In genomic region chr4:106908950-106909751, GRCm38 (mm10) we compare ENCODE assay signal across 9 mouse cellular contexts. TPM values are rescaled to one million over a fixed set of nuclear protein-coding genes. Genes with fewer than 3 reads are reported as not detected.
A peak's percentile ranks its signal among the peaks of the same experiment; 100 is the strongest.
DNase-seq lines count a peak whose midpoint lies in the region; ATAC-seq and TF ChIP-seq lines count a peak whose summit lies in the region.
"Had no signal": no experiment of that assay in that cellular context is flagged by ENCODE, and none has a peak within 500 bp of the region (broad histone marks: within the 10 kb centered on the region; RNA-seq: fewer than 3 reads in every experiment).

No protein-coding gene starts in this region.

- peaks cover 38 to 42% of the 10 kb centered on the region in 2 experiments for H3K4me1 ChIP-seq in liver, embryonic 14.5 days (replicated peaks; ENCODE audit: control insufficient read depth in 2 of 2, insufficient read depth in 2 of 2, low read length in 1 of 2)
- peaks cover 40% of the 10 kb centered on the region for H3K4me1 ChIP-seq in neural tube, embryonic 12.5 days

- WGBS in liver, embryonic 14.5 days (ENCODE audit: insufficient replicate concordance) = 6% methylated on average over 10 of the region's 10 CpGs
- 8% methylated on average over 10 of the region's 10 CpGs for WGBS in neural tube, embryonic 12.5 days

- peak overlapping the region; percentile 76 for H3K4me2 ChIP-seq in liver, embryonic 14.5 days (ENCODE audit: low read depth)
- peak overlapping the region; percentile 97 for H3K4me2 ChIP-seq in neural tube, embryonic 12.5 days (replicated peaks)

- H3K9me3 ChIP-seq in liver, embryonic 14.5 days (ENCODE audit: control insufficient read depth, low read length) = no peaks in the 10 kb centered on the region
- no peaks in the 10 kb centered on the region for H3K9me3 ChIP-seq in neural tube, embryonic 12.5 days

- intact Hi-C loops in gastrocnemius, postnatal 14 days (cut with DNase I; ENCODE audit: low total_unique reads) = loop anchor here (2.0 kb wide), 1 partner anchor 66 kb away; no protein-coding TSS in a partner anchor

- H3K27ac ChIP-seq in liver, embryonic 14.5 days = peak overlapping the region; percentile 98
- peak overlapping the region; percentile 88 for H3K27ac ChIP-seq in neural tube, embryonic 12.5 days

- no peak for TF ChIP-seq CTCF in liver, embryonic 14.5 days (IDR thresholded peaks at IDR 0.05; ENCODE audit: low read depth)

- peak overlapping the region; percentile 4 to 100; a peak in 3 of 4 replicates for H3K4me3 ChIP-seq in liver, embryonic 14.5 days (ENCODE audit: insufficient read depth in 1 of 2, low read depth in 2 of 2, low read length in 2 of 2)
- H3K4me3 ChIP-seq in neural tube, embryonic 12.5 days = peak overlapping the region; percentile 8

- H3K36me3 ChIP-seq in liver, embryonic 14.5 days (replicated peaks; ENCODE audit: control insufficient read depth, insufficient read depth, low read depth) = peaks cover 13% of the 10 kb centered on the region
- H3K36me3 ChIP-seq in neural tube, embryonic 12.5 days = peaks cover 10% of the 10 kb centered on the region; the same call in 1 of the 2 replicates

- peak overlapping the region; percentile 92 for H3K9ac ChIP-seq in liver, embryonic 14.5 days (replicated peaks)
- H3K9ac ChIP-seq in neural tube, embryonic 12.5 days = peak overlapping the region; percentile 33; the same call in 1 of the 2 replicates

- no peaks in the 10 kb centered on the region for H3K27me3 ChIP-seq in liver, embryonic 14.5 days (ENCODE audit: control insufficient read depth, insufficient read depth, low read length)
- H3K27me3 ChIP-seq in neural tube, embryonic 12.5 days (replicated peaks) = no peaks in the 10 kb centered on the region
- H3K27me3 ChIP-seq: Patski had no signal

- ATAC-seq in liver, embryonic 14.5 days (ENCODE audit: insufficient read depth) = peak; percentile 29; the same call in 1 of the 2 replicates
- no peak for ATAC-seq in neural tube, embryonic 12.5 days (ENCODE audit: low FRiP score, low read depth)
- ATAC-seq: Patski had no signal

- no peak for TF ChIP-seq EP300 in liver, embryonic 14.5 days (IDR thresholded peaks at IDR 0.05; ENCODE audit: low read depth)

- DNase-seq in cerebellum, adult 18-20 months = peak; percentile 46 to 47
- no peak for DNase-seq in cerebellum, adult 8-10 months
- DNase-seq in cerebellum, postnatal 25 days = peak; percentile 63 to 65
- DNase-seq in gastrocnemius, postnatal 14 days = peak; percentile 56
- peak; percentile 77 for DNase-seq in induced T-regulatory cell, adult 2 months (ENCODE audit: low read depth)
- peak in 1 of 3 experiments; percentile 55 for DNase-seq in liver, embryonic 14.5 days (ENCODE audit: low read depth in 3 of 3, low spot score in 3 of 3)
- DNase-seq in thymus, postnatal 36 days = peak; percentile 54 to 65

RNA-seq across cellular contexts. Expression of gene Ssbp3, which starts 1.4 kb away (rescaled TPM):
- 10 to 100 TPM; 23.4 to 27.9 TPM for total RNA-seq in gastrocnemius, postnatal 14 days (2021)
- 48.4 and 52.1 TPM in 2 replicates for polyA plus RNA-seq in liver, embryonic 14.5 days (2012; rRNA removed)
- polyA plus RNA-seq in liver, embryonic 14.5 days (2014; fragmentation: Nextera tagmentation; extraction: Ambion mirVana) = 33.0 and 37.9 TPM in 2 replicates
- polyA plus RNA-seq in neural tube, embryonic 12.5 days (2016; fragmentation: Nextera tagmentation; extraction: Ambion mirVana) = 308 and 332 TPM in 2 replicates
